Mouse (Mus musculus) liver, embryonic 14.5 days (tissue): ENCODE data around the gene Lpcat2.

Experiments
- CTCF ChIP-seq: IDR thresholded peaks from 2 replicates; pipeline ENCODE4 v1.5.1; 2016; ENCODE audit warnings: antibody characterized with exemption, low read depth, control low read depth
- EP300 ChIP-seq: IDR thresholded peaks from 2 replicates; pipeline ENCODE4 v1.6.1; 2016; ENCODE audit warnings: antibody characterized with exemption, low read depth

DNA sequence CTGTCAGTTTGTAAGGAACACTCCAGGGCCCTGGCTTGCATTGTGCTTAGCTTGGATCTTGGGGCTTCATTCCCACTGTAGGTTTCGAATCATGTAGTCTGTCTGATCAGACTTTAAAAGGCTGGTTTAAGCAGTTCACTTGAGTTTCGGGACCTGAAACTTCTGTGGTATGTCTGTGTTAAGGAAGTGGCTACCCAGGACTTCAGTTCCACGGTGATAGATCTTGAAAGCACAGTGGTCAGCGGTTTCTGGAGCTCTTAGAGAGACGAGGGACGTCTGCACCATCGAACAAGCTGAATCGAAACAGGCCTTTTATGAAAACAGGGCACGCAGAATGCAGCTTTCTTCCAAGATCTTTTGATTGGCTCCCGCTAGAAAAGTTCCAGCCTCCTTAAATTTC, 20.7 kb downstream of the Lpcat2 start:
- no peak for TF ChIP-seq CTCF
- TF ChIP-seq EP300, result no peak
